8 mouse cellular contexts compared by ENCODE assay signal in the genomic region with DNA sequence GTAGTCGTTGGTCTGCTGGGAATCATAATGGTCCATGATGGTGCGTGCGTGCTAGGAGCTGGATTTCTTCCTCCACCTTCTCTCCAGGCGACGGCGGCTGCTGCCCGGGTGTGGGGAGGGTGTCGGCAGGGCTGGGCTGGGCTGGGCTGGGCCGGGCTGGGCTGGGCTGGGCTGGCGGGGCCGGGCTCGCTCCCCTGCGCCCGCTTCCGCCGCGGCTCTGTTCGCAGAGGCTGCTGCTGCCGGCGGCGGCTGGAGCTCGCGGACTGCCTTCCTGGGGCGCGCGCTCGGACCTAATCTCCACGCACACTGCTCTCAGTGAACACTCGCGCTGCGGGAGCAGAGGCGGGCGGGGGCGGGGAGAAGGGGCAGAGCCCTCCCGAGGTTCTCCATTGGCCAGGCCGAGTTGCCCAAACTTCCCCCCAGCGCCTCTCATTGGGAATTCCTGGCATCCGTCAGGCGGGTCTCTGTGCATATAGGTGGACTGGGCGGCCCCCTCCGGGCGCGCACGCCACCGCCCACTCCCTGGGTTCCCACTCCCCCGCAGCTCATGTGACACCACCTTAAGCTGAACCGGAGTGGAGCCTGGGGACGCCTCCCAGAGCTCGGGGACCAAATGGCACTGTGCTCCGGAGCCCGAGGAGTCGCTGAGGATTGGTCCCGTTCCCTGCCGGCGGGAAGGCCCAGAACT. TPM values are rescaled to one million over a fixed set of nuclear protein-coding genes. Genes with fewer than 3 reads are reported as not detected.
A peak's percentile ranks its signal among the peaks of the same experiment; 100 is the strongest.
DNase-seq lines count a peak whose midpoint lies in the region; ATAC-seq lines count a peak whose summit lies in the region.

Actn1 (minus strand) TSS at position 316 of the 688 bp plus-strand sequence.

- no peaks in the 10 kb centered on the region for H3K9me3 ChIP-seq in megakaryocyte, embryonic 14.5 days

- peak within 1 kb of the TSS; percentile 99 for H3K4me3 ChIP-seq in megakaryocyte, embryonic 14.5 days (replicated peaks)

- ATAC-seq in inflammation-experienced regulatory T-cells, adult 6 months, result peak; percentile 53

- H3K4me1 ChIP-seq in megakaryocyte, embryonic 14.5 days, result peaks cover 49% of the 10 kb centered on the region

- DNase-seq in adrenal gland, adult 18-20 months (ENCODE audit: low spot score in 2 of 2), result peak; percentile 82 to 88
- peak; percentile 96 for DNase-seq in embryo, embryonic 11 days
- peak; percentile 80 for DNase-seq in gastrocnemius, postnatal 14 days
- DNase-seq in left cerebral cortex, adult 9 months (ENCODE audit: low spot score in 2 of 2), result peak; percentile 90 to 94
- peak; percentile 88 for DNase-seq in right cerebral cortex, postnatal 14 days
- peak; percentile 72 to 82 for DNase-seq in urinary bladder, postnatal 36 days (ENCODE audit: low spot score in 2 of 2)

- H3K36me3 ChIP-seq in megakaryocyte, embryonic 14.5 days (replicated peaks; ENCODE audit: low read length), result peaks cover 16% of the 10 kb centered on the region

- intact Hi-C loops in gastrocnemius, postnatal 14 days (cut with DNase I; ENCODE audit: low total_unique reads), result loop anchor here (5.0 kb wide), 1 partner anchor 58 kb away; no protein-coding TSS in a partner anchor

- peaks cover 28% of the 10 kb centered on the region for H3K27me3 ChIP-seq in megakaryocyte, embryonic 14.5 days (replicated peaks)

RNA-seq across cellular contexts. Expression of gene Actn1, which starts in this region (rescaled TPM):
- 10 to 100 TPM; 31.2 to 43.7 TPM for total RNA-seq in adrenal gland, adult 18-20 months (2021)
- total RNA-seq in gastrocnemius, postnatal 14 days (2021), result 10 to 100 TPM; 18.3 to 22.5 TPM
- polyA plus RNA-seq in inflammation-experienced regulatory T-cells, adult 6 months (2017; shearing (Covaris generic)), result 10 to 100 TPM in 2 of 3 experiments, 1 to 10 TPM in 1; 9.2 to 43.5 (median 30.1) TPM
- 408 and 519 TPM in 2 replicates for polyA plus RNA-seq in megakaryocyte, embryonic 14.5 days (2012; ENCODE audit: insufficient read depth, low replicate concordance)

Comparison
In these comparisons a context has a peak if more than half of its experiments do, and no peak if none do; other contexts are left out.
1. Peak in every context shown above with its lines: DNase-seq, ATAC-seq and H3K4me3 ChIP-seq.